ENCODE assay signal across 26 mouse cellular contexts in genomic region chr11:24247285-24247684, GRCm38 (mm10).
DNase-seq lines count a peak whose midpoint lies in the region; ATAC-seq and TF ChIP-seq lines count a peak whose summit lies in the region.
"Had no signal": no experiment of that assay in that cellular context is flagged by ENCODE, and none has a peak within 500 bp of the region (broad histone marks: within the 10 kb centered on the region; RNA-seq: fewer than 3 reads in every experiment).

No protein-coding gene starts in this region.

- WGBS in liver, postnatal 0 days (ENCODE audit: insufficient replicate concordance), result 84% methylated on average over 4 of the region's 4 CpGs
- 86% methylated on average over 4 of the region's 4 CpGs for WGBS in liver, embryonic 11.5 days
- WGBS in stomach, postnatal 0 days, result 88% methylated on average over 4 of the region's 4 CpGs

- H3K9me3 ChIP-seq in liver, postnatal 0 days (ENCODE audit: low read length), result peaks cover 3% of the 10 kb centered on the region; the same call in 1 of the 2 replicates
- no peaks in the 10 kb centered on the region for H3K9me3 ChIP-seq in liver, embryonic 11.5 days (ENCODE audit: control insufficient read depth, low read length)
- H3K9me3 ChIP-seq in MEL (replicated peaks; ENCODE audit: insufficient read depth, low read length), result no peaks in the 10 kb centered on the region
- H3K9me3 ChIP-seq in stomach, postnatal 0 days (ENCODE audit: control insufficient read depth, low read length), result no peaks in the 10 kb centered on the region
- H3K9me3 ChIP-seq: hindbrain, embryonic 10.5 days; limb, embryonic 13.5 days; liver, embryonic 13.5 days; lung, embryonic 15.5 days; neural tube, embryonic 13.5 days had no signal

- no peak for TF ChIP-seq EP300 in liver, postnatal 0 days (IDR thresholded peaks at IDR 0.05; ENCODE audit: low read depth)
- TF ChIP-seq EP300 in MEL (IDR thresholded peaks at IDR 0.05; ENCODE audit: low read depth in 1 of 2, low read length in 2 of 2), result no peak
- TF ChIP-seq EP300 in stomach, postnatal 0 days (optimal IDR thresholded peaks at IDR 0.05), result no peak

- peak; percentile 12; the same call in 1 of the 2 replicates for TF ChIP-seq CTCF in gastrocnemius, adult 2 months (IDR thresholded peaks at IDR 0.05)
- TF ChIP-seq CTCF in liver, postnatal 0 days (IDR thresholded peaks at IDR 0.05; ENCODE audit: low read depth), result peak; percentile 14; the same call in 1 of the 2 replicates
- TF ChIP-seq CTCF in MEL (IDR thresholded peaks at IDR 0.05 in 2 of 3, conservative IDR thresholded peaks at IDR 0.05 in 1 of 3; ENCODE audit: control insufficient read depth in 1 of 3, insufficient read depth in 1 of 3, low read depth in 2 of 3, low read length in 3 of 3, poor library complexity in 1 of 3, severe bottlenecking in 1 of 3), result peak; percentile 24 to 59 (median 42)
- peak; percentile 27; the same call in 1 of the 2 replicates for TF ChIP-seq CTCF in stomach, postnatal 0 days (IDR thresholded peaks at IDR 0.05; ENCODE audit: low read depth)

- TF ChIP-seq POLR2A in MEL (IDR thresholded peaks at IDR 0.05; ENCODE audit: control insufficient read depth in 1 of 2, insufficient read depth in 1 of 2, low read depth in 1 of 2, low read length in 2 of 2, poor library complexity in 1 of 2), result no peak

- H3K36me3 ChIP-seq in liver, postnatal 0 days (replicated peaks; ENCODE audit: insufficient read depth, low read length), result no peaks in the 10 kb centered on the region
- no peaks in the 10 kb centered on the region for H3K36me3 ChIP-seq in liver, embryonic 11.5 days (ENCODE audit: control insufficient read depth, insufficient read depth, low read length)
- no peaks in the 10 kb centered on the region for H3K36me3 ChIP-seq in MEL (ENCODE audit: control insufficient read depth in 1 of 2, insufficient read depth in 2 of 2, low read length in 2 of 2)
- H3K36me3 ChIP-seq in stomach, postnatal 0 days (ENCODE audit: control insufficient read depth, insufficient read depth, low read length), result no peaks in the 10 kb centered on the region
- H3K36me3 ChIP-seq: G1E; heart, embryonic 13.5 days; hindbrain, embryonic 10.5 days; limb, embryonic 13.5 days; liver, embryonic 13.5 days; lung, embryonic 15.5 days; neural tube, embryonic 13.5 days had no signal

- ATAC-seq in liver, postnatal 0 days, result no peak
- ATAC-seq in liver, embryonic 11.5 days (replicated peaks; ENCODE audit: low FRiP score), result no peak
- no peak for ATAC-seq in stomach, postnatal 0 days (ENCODE audit: low FRiP score, low TSS enrichment)
- ATAC-seq: forebrain, embryonic 13.5 days; hindbrain, embryonic 16.5 days had no signal

- no peak overlapping the region for H3K9ac ChIP-seq in liver, postnatal 0 days (replicated peaks)
- H3K9ac ChIP-seq in liver, embryonic 11.5 days (ENCODE audit: low read depth, low read length), result no peak overlapping the region
- H3K9ac ChIP-seq in MEL (ENCODE audit: control insufficient read depth, low read depth, low read length, poor library complexity, severe bottlenecking), result no peak overlapping the region
- no peak overlapping the region for H3K9ac ChIP-seq in stomach, postnatal 0 days (ENCODE audit: low read length)
- H3K9ac ChIP-seq: forebrain, embryonic 13.5 days; heart, embryonic 13.5 days; limb, embryonic 13.5 days; liver, embryonic 13.5 days; lung, embryonic 15.5 days; neural tube, embryonic 13.5 days had no signal

- TF ChIP-seq RAD21 in MEL (IDR thresholded peaks at IDR 0.05; ENCODE audit: low read depth, low read length), result peak; percentile 72

- intact Hi-C loops in gastrocnemius, adult 2 months (cut with DNase I), result no loop called here
- intact Hi-C loops in gastrocnemius, postnatal 14 days (cut with DNase I; ENCODE audit: low total_unique reads), result no loop called here

- H3K27me3 ChIP-seq in liver, postnatal 0 days (ENCODE audit: insufficient read depth, low read length), result no peaks in the 10 kb centered on the region
- H3K27me3 ChIP-seq in liver, embryonic 11.5 days (replicated peaks; ENCODE audit: control insufficient read depth, insufficient read depth, low read length), result no peaks in the 10 kb centered on the region
- peaks cover 0 to 10% of the 10 kb centered on the region in 2 experiments for H3K27me3 ChIP-seq in MEL (ENCODE audit: control insufficient read depth in 1 of 2, insufficient read depth in 2 of 2, low read length in 2 of 2)
- H3K27me3 ChIP-seq in stomach, postnatal 0 days (ENCODE audit: control insufficient read depth, insufficient read depth, low read length), result no peaks in the 10 kb centered on the region
- H3K27me3 ChIP-seq: forebrain, embryonic 13.5 days; heart, embryonic 13.5 days; limb, embryonic 13.5 days; liver, embryonic 13.5 days; lung, embryonic 15.5 days; neural tube, embryonic 13.5 days had no signal

- no peak overlapping the region for H3K4me2 ChIP-seq in liver, postnatal 0 days (ENCODE audit: low read depth, low read length)
- H3K4me2 ChIP-seq in liver, embryonic 11.5 days, result no peak overlapping the region
- H3K4me2 ChIP-seq in stomach, postnatal 0 days (replicated peaks; ENCODE audit: low read depth), result no peak overlapping the region
- H3K4me2 ChIP-seq: forebrain, embryonic 13.5 days; heart, embryonic 13.5 days; limb, embryonic 13.5 days; liver, embryonic 13.5 days; lung, embryonic 15.5 days; midbrain, embryonic 11.5 days; neural tube, embryonic 13.5 days had no signal

- no peak overlapping the region for H3K4me3 ChIP-seq in gastrocnemius, adult 2 months
- H3K4me3 ChIP-seq in liver, postnatal 0 days (ENCODE audit: low read depth, low read length), result no peak overlapping the region
- H3K4me3 ChIP-seq in liver, embryonic 11.5 days (ENCODE audit: low read depth, low read length), result no peak overlapping the region
- H3K4me3 ChIP-seq in MEL (ENCODE audit: control insufficient read depth in 1 of 2, insufficient read depth in 1 of 2, low read depth in 2 of 2, low read length in 2 of 2), result no peak overlapping the region
- H3K4me3 ChIP-seq in stomach, postnatal 0 days (ENCODE audit: low read depth, low read length), result no peak overlapping the region
- H3K4me3 ChIP-seq: forebrain, embryonic 13.5 days; heart, embryonic 13.5 days; hindbrain, embryonic 10.5 days; left cerebral cortex, adult 2 months; limb, embryonic 13.5 days; liver, embryonic 13.5 days; lung, embryonic 15.5 days; neural tube, embryonic 13.5 days had no signal

- no peaks in the 10 kb centered on the region for H3K79me2 ChIP-seq in MEL (ENCODE audit: control insufficient read depth, insufficient read depth, low read length, poor library complexity)

- peaks cover 18% of the 10 kb centered on the region for H3K4me1 ChIP-seq in liver, postnatal 0 days (ENCODE audit: insufficient read depth)
- H3K4me1 ChIP-seq in liver, embryonic 11.5 days (replicated peaks; ENCODE audit: control insufficient read depth, insufficient read depth, low read length), result peaks cover 5% of the 10 kb centered on the region; the same call in 1 of the 2 replicates
- no peaks in the 10 kb centered on the region for H3K4me1 ChIP-seq in MEL (ENCODE audit: control insufficient read depth in 1 of 2, insufficient read depth in 2 of 2, low read length in 2 of 2)
- no peaks in the 10 kb centered on the region for H3K4me1 ChIP-seq in stomach, postnatal 0 days (replicated peaks; ENCODE audit: control insufficient read depth, insufficient read depth)
- H3K4me1 ChIP-seq: forebrain, embryonic 13.5 days; lung, embryonic 15.5 days; neural tube, embryonic 13.5 days had no signal

- H3K27ac ChIP-seq in gastrocnemius, adult 2 months, result no peak overlapping the region
- H3K27ac ChIP-seq in liver, postnatal 0 days (ENCODE audit: low read depth), result no peak overlapping the region
- H3K27ac ChIP-seq in liver, embryonic 11.5 days (ENCODE audit: low read depth, low read length), result no peak overlapping the region
- H3K27ac ChIP-seq in MEL (ENCODE audit: control insufficient read depth, low read depth, low read length), result no peak overlapping the region
- H3K27ac ChIP-seq in stomach, postnatal 0 days (replicated peaks), result no peak overlapping the region
- H3K27ac ChIP-seq: forebrain, embryonic 13.5 days; heart, embryonic 13.5 days; hindbrain, embryonic 10.5 days; left cerebral cortex, adult 2 months; limb, embryonic 13.5 days; liver, embryonic 13.5 days; lung, embryonic 15.5 days; neural tube, embryonic 13.5 days had no signal

- DNase-seq in gastrocnemius, adult 2 months, result no peak
- no peak for DNase-seq in gastrocnemius, postnatal 14 days
- no peak for DNase-seq in liver, postnatal 0 days
- no peak for DNase-seq in liver, embryonic 11.5 days (ENCODE audit: low spot score)
- DNase-seq in MEL (ENCODE audit: low read depth, low spot score), result peak; percentile 57
- DNase-seq in stomach, postnatal 0 days (ENCODE audit: low spot score), result no peak
- DNase-seq in Muller cell, postnatal 12 days (ENCODE audit: inconsistent ontology term), result no peak
- DNase-seq in urinary bladder, postnatal 4 days (ENCODE audit: low spot score in 2 of 2), result no peak
- DNase-seq: adrenal gland, adult 8-10 months; cerebellum, adult 8-10 months; cerebellum, postnatal 36 days; heart, postnatal 10 days; kidney, adult 8-10 months; kidney, postnatal 14 days; liver, embryonic 13.5 days; thymus, postnatal 4 days had no signal

TF ChIP-seq in MEL, 35 proteins besides CTCF, POLR2A, EP300 and RAD21 (continues in another document):
- TF ChIP-seq POLR2AphosphoS5 (IDR thresholded peaks at IDR 0.05; ENCODE audit: borderline replicate concordance, low read depth, low read length), result no peak
- no peak for TF ChIP-seq ETS1 (IDR thresholded peaks at IDR 0.05; ENCODE audit: low read depth, low read length)
- no peak for TF ChIP-seq POLR2AphosphoS2 (IDR thresholded peaks at IDR 0.05; ENCODE audit: low read length)
- no peak for TF ChIP-seq GATA1 (IDR thresholded peaks at IDR 0.05; ENCODE audit: low read depth, low read length)
- TF ChIP-seq E2F4 (IDR thresholded peaks at IDR 0.05; ENCODE audit: borderline replicate concordance, low read depth, low read length), result no peak
- TF ChIP-seq JUND (IDR thresholded peaks at IDR 0.05; ENCODE audit: low read depth, low read length), result no peak
- TF ChIP-seq MAFK (IDR thresholded peaks at IDR 0.05; ENCODE audit: borderline replicate concordance, low read depth, low read length), result no peak
- no peak for TF ChIP-seq TCF12 (IDR thresholded peaks at IDR 0.05; ENCODE audit: low read depth, low read length)
- TF ChIP-seq MXI1 (IDR thresholded peaks at IDR 0.05; ENCODE audit: low read depth, low read length), result no peak
- no peak for TF ChIP-seq MYB (IDR thresholded peaks at IDR 0.05; ENCODE audit: low read depth, low read length)
- TF ChIP-seq MAX (IDR thresholded peaks at IDR 0.05; ENCODE audit: low read length), result no peak
- peak in 1 of 2 experiments; percentile 28; a peak in 1 of 4 replicates for TF ChIP-seq USF2 (IDR thresholded peaks at IDR 0.05; ENCODE audit: borderline replicate concordance in 1 of 2, insufficient read depth in 1 of 2, low read depth in 1 of 2, low read length in 2 of 2)
- TF ChIP-seq NRF1 (IDR thresholded peaks at IDR 0.05; ENCODE audit: insufficient read depth, low read depth, low read length, poor library complexity, severe bottlenecking), result no peak
- no peak for TF ChIP-seq HCFC1 (IDR thresholded peaks at IDR 0.05; ENCODE audit: low read depth, low read length)
- no peak for TF ChIP-seq ELF1 (IDR thresholded peaks at IDR 0.05; ENCODE audit: low read depth, low read length)
- TF ChIP-seq ZKSCAN1 (IDR thresholded peaks at IDR 0.05; ENCODE audit: low read depth, low read length), result no peak
